Mouse (Mus musculus) myocyte (in vitro differentiated cells): ENCODE measurements around the gene Matn3. TPM values are rescaled to one million over a fixed set of nuclear protein-coding genes. Genes with fewer than 3 reads are reported as not detected.
"Not testable (repeated sequence)": the region's sequence is repeated elsewhere in the genome, so short reads cannot be mapped to it uniquely, and the experiment has no call there.

Experiments used
- H3K27me3 ChIP-seq: one replicate; pipeline ENCODE4 v1.6.1; 2011; ENCODE audit not compliant: control insufficient read depth, insufficient read depth, insufficient read length
- H3K36me3 ChIP-seq: one replicate; pipeline ENCODE4 v1.6.1; 2011; ENCODE audit not compliant: control insufficient read depth, insufficient read depth
- H3K4me2 ChIP-seq: one replicate; pipeline ENCODE4 v1.6.1; 2011; ENCODE audit warnings: low read depth, control low read depth
- H3K4me3 ChIP-seq: one replicate; pipeline ENCODE4 v1.5.1; 2011; ENCODE audit warnings: mild to moderate bottlenecking, control low read depth, moderate library complexity
- H3K79me2 ChIP-seq: one replicate; pipeline ENCODE4 v1.6.1; 2011; ENCODE audit not compliant: control insufficient read depth, insufficient read depth
- H3ac ChIP-seq: one replicate; pipeline ENCODE4 v1.6.1; 2011; ENCODE audit not compliant: control insufficient read depth, insufficient read length
- CEBPB ChIP-seq: IDR thresholded peaks from 2 replicates; pipeline ENCODE4 v1.6.1; 2011; ENCODE audit warnings: mild to moderate bottlenecking, moderate library complexity; ENCODE audit not compliant: poor library complexity, insufficient read depth, severe bottlenecking
- E2F4 ChIP-seq: IDR thresholded peaks from one replicate; pipeline ENCODE4 v1.6.1; 2011; ENCODE audit warnings: mild to moderate bottlenecking, control low read depth, moderate library complexity; ENCODE audit not compliant: insufficient read depth
- MAX ChIP-seq: IDR thresholded peaks from one replicate; pipeline ENCODE4 v1.6.1; 2011; ENCODE audit warnings: low read depth, mild to moderate bottlenecking, control low read depth
- MYOD1 ChIP-seq, 3 experiments: IDR thresholded peaks; one replicate each; pipeline ENCODE4 v1.6.1; 2011; ENCODE audit warnings: control low read depth in 2 of 3, low read depth in 2 of 3, mild to moderate bottlenecking in 2 of 3, moderate library complexity in 1 of 3; ENCODE audit not compliant: insufficient read length in 2 of 3, control insufficient read depth in 1 of 3
- MYOG ChIP-seq, 3 experiments: IDR thresholded peaks; one replicate each; pipeline ENCODE4 v1.6.1; 2011; ENCODE audit warnings: control low read depth in 2 of 3, low read depth in 2 of 3, mild to moderate bottlenecking in 2 of 3; ENCODE audit not compliant: insufficient read length in 2 of 3, control insufficient read depth in 1 of 3, insufficient read depth in 1 of 3
- POLR2A ChIP-seq: IDR thresholded peaks from one replicate; pipeline ENCODE4 v1.6.1; 2011; ENCODE audit warnings: low read depth, mild to moderate bottlenecking, control low read depth, moderate library complexity; ENCODE audit not compliant: insufficient read length
- POLR2AphosphoS2 ChIP-seq: IDR thresholded peaks from one replicate; pipeline ENCODE4 v1.6.1; 2011; ENCODE audit warnings: low read depth, control low read depth; ENCODE audit not compliant: insufficient read length
- REST ChIP-seq: IDR thresholded peaks from one replicate; pipeline ENCODE4 v1.6.1; 2011; ENCODE audit warnings: mild to moderate bottlenecking, control low read depth, moderate library complexity; ENCODE audit not compliant: insufficient read depth, insufficient read length
- SRF ChIP-seq: IDR thresholded peaks from one replicate; pipeline ENCODE4 v1.6.1; 2011; ENCODE audit warnings: low read depth; ENCODE audit not compliant: control insufficient read depth, insufficient read length
- TCF12 ChIP-seq: IDR thresholded peaks from one replicate; pipeline ENCODE4 v1.6.1; 2011; ENCODE audit warnings: mild to moderate bottlenecking, control low read depth; ENCODE audit not compliant: poor library complexity, insufficient read depth, severe bottlenecking
- TCF3 ChIP-seq: IDR thresholded peaks from one replicate; pipeline ENCODE4 v1.6.1; 2011; ENCODE audit warnings: low read depth, control low read depth; ENCODE audit not compliant: insufficient read length
- USF1 ChIP-seq: IDR thresholded peaks from one replicate; pipeline ENCODE4 v1.6.1; 2011; ENCODE audit warnings: low read depth, mild to moderate bottlenecking, control low read depth, moderate library complexity
- polyA plus RNA-seq: library from polyadenylated mRNA; unstranded; fragments of >200 nt; fragmentation: generic; extraction: Trizol; gene quantifications from one replicate; pipeline ENCODE4 v1.2.1, GENCODE M21; 2012; ENCODE audit warnings: missing spikeins

The Matn3 gene
- polyA plus RNA-seq, 1 experiment, result 0.01 TPM

DNA sequence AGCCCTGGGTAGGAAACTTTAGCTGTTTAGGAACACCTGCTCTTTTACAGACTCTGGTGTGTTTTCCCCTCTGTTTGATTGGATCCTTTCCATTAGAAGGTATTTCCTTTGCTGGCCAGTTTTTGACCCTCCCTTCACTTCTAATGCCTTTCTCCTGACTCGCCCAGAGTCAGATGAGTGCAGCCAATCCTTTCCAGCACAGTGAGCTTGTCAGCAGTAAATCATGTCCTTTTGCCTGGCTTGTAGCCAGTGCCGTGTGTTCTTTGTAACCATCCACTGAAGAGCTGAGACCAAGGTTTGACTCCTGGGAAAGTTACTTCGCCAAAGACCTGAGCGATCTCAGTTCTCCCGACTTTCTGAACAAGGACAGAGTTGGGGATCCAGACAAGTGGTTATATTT lies 12.4 kb upstream of the Matn3 start:
- Histone ChIP-seq H3K36me3 (peaks cover 63% of the 10 kb centered on the region), H3ac (no peak overlapping the region), H3K27me3 (no peaks in the 10 kb centered on the region), H3K79me2 (peaks cover 34% of the 10 kb centered on the region), H3K4me3 (no peak overlapping the region), H3K4me2 (no peak overlapping the region)
- no peak for TF ChIP-seq TCF3
- no peak for TF ChIP-seq SRF
- no peak for TF ChIP-seq REST
- no peak for TF ChIP-seq MYOD1 (IDR thresholded peaks at IDR 0.05; ENCODE audit: control insufficient read depth in 1 of 3, insufficient read length in 2 of 3, low read depth in 2 of 3)
- no peak for TF ChIP-seq MYOG (IDR thresholded peaks at IDR 0.05; ENCODE audit: control insufficient read depth in 1 of 3, insufficient read depth in 1 of 3, insufficient read length in 2 of 3, low read depth in 2 of 3)
- no peak for TF ChIP-seq MAX
- no peak for TF ChIP-seq TCF12
- no peak for TF ChIP-seq POLR2A
- TF ChIP-seq CEBPB, result no peak
- no peak for TF ChIP-seq USF1
- TF ChIP-seq POLR2AphosphoS2, result no peak
- no peak for TF ChIP-seq E2F4

DNA sequence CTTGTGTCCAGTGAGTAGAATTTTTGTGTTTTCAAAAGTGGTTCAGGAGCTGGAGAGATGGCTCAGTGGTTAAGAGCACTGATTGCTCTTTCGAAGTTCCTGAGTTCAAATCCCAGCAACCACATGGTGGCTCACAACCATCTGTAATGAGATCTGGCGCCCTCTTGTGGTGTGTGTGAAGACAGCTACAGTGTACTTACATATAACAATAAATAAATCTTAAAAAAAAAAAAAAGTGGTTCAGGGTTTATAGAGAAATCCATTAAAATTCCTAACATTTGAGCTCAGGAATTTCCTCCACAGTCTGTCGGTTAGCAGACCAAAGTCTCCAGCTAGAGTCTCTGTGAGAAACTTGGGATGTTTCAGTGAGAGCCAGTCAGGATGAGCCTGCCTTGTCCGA lies 11.5 kb upstream of the Matn3 start:
- H3K4me2 ChIP-seq, H3K4me3 ChIP-seq, H3ac ChIP-seq, H3K27me3 ChIP-seq: not testable (repeated sequence)
- H3K36me3 ChIP-seq, result peaks cover 63% of the 10 kb centered on the region
- peaks cover 26% of the 10 kb centered on the region for H3K79me2 ChIP-seq

- no peaks in the 10 kb centered on the region for H3K27me3 ChIP-seq
- H3ac ChIP-seq, result no peak overlapping the region
- TF ChIP-seq CEBPB, result no peak
- TF ChIP-seq POLR2AphosphoS2, result peak; percentile 70
Observed at GRCm38 (mm10) chr12:8939490-8939889, 8.2 kb upstream of the Matn3 start.

GRCm38 (mm10) chr12:8940011-8941005 lies 7.4 kb upstream of the Matn3 start:
- Histone ChIP-seq H3K27me3 (no peaks in the 10 kb centered on the region), H3ac (no peak overlapping the region), H3K79me2 (no peaks in the 10 kb centered on the region), H3K4me2 (no peak overlapping the region), H3K4me3 (no peak overlapping the region), H3K36me3 (peaks cover 40% of the 10 kb centered on the region)
- no peak for TF ChIP-seq USF1
- TF ChIP-seq MYOD1 (IDR thresholded peaks at IDR 0.05; ENCODE audit: control insufficient read depth in 1 of 3, insufficient read length in 2 of 3, low read depth in 2 of 3), result no peak
- no peak for TF ChIP-seq CEBPB
- TF ChIP-seq POLR2AphosphoS2, result peak; percentile 86
- no peak for TF ChIP-seq TCF3
- TF ChIP-seq POLR2A, result peak; percentile 31
- no peak for TF ChIP-seq E2F4
- TF ChIP-seq SRF, result no peak
- no peak for TF ChIP-seq MAX
- no peak for TF ChIP-seq MYOG (IDR thresholded peaks at IDR 0.05; ENCODE audit: control insufficient read depth in 1 of 3, insufficient read depth in 1 of 3, insufficient read length in 2 of 3, low read depth in 2 of 3)
- no peak for TF ChIP-seq TCF12
- TF ChIP-seq REST, result no peak

More at GRCm38 (mm10) chr12:8939490-8939889, 8.2 kb upstream of the Matn3 start:
- no peaks in the 10 kb centered on the region for H3K79me2 ChIP-seq
- no peak overlapping the region for H3K4me3 ChIP-seq
- no peak overlapping the region for H3K4me2 ChIP-seq
- H3K36me3 ChIP-seq, result peaks cover 48% of the 10 kb centered on the region

- Histone ChIP-seq H3K4me3 (no peak overlapping the region), H3K79me2 (no peaks in the 10 kb centered on the region), H3K27me3 (no peaks in the 10 kb centered on the region), H3K4me2 (no peak overlapping the region), H3ac (no peak overlapping the region), H3K36me3 (peaks cover 32% of the 10 kb centered on the region)
- TF ChIP-seq TCF3 (no peak), TCF12 (no peak), SRF (no peak), CEBPB (no peak), MAX (no peak), E2F4 (no peak)
Observed at GRCm38 (mm10) chr12:8941131-8941615, 6.6 kb upstream of the Matn3 start.
